Mouse (Mus musculus) left cerebral cortex, postnatal 4 days (tissue): Measurements from ENCODE around the gene E330021D16Rik. TPM values are rescaled to one million over a fixed set of nuclear protein-coding genes. Genes with fewer than 3 reads are reported as not detected.
A peak's percentile ranks its signal among the peaks of the same experiment; 100 is the strongest.

Experiments used
- DNase-seq: peaks from one replicate; pipeline ENCODE4 v3.0.0-alpha.2; 2022
- intact Hi-C: fragments of 180-260 bp; cut with DNase I; formaldehyde crosslinking; loops from one replicate; pipeline ENCODE4 v1.15.1; 2025
- total RNA-seq, 2 experiments: library from RNA; stranded (reverse); gene quantifications; 2 replicates each; pipeline ENCODE4 v1.2.3; 2021

The E330021D16Rik gene
- total RNA-seq, 2 experiments from 2014 or later: not detected

GRCm38 (mm10) chr6:136422084-136422853 is 6.9 kb upstream of the E330021D16Rik start:
- DNase-seq: peak; percentile 53
- intact Hi-C loops: loop anchor here (5.0 kb wide), 2 partner anchors 95 to 320 kb away; no protein-coding TSS in a partner anchor

DNA sequence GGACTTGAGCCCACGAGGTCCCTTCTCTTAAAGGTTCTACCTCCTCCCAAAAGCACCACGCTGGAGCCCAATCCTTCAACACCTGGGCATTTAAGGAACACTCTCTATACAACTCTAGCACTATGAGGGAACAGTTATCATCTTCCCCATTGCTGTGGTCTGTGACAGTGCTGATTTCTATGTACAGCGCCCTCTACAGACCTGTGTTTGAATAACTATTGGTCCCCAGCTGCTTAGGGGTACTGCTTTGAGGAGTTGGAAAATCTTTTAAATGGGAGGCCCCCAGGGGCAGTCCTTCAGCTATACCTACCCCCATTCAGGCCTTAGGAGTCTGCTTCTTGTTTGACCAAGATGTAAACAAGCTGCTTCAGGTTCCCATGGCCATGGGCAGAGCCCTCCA is 5.7 kb upstream of the E330021D16Rik start:
- DNase-seq: no peak
- intact Hi-C loops: loop anchor here (5.0 kb wide), 2 partner anchors 96 to 321 kb away; no protein-coding TSS in a partner anchor

DNA sequence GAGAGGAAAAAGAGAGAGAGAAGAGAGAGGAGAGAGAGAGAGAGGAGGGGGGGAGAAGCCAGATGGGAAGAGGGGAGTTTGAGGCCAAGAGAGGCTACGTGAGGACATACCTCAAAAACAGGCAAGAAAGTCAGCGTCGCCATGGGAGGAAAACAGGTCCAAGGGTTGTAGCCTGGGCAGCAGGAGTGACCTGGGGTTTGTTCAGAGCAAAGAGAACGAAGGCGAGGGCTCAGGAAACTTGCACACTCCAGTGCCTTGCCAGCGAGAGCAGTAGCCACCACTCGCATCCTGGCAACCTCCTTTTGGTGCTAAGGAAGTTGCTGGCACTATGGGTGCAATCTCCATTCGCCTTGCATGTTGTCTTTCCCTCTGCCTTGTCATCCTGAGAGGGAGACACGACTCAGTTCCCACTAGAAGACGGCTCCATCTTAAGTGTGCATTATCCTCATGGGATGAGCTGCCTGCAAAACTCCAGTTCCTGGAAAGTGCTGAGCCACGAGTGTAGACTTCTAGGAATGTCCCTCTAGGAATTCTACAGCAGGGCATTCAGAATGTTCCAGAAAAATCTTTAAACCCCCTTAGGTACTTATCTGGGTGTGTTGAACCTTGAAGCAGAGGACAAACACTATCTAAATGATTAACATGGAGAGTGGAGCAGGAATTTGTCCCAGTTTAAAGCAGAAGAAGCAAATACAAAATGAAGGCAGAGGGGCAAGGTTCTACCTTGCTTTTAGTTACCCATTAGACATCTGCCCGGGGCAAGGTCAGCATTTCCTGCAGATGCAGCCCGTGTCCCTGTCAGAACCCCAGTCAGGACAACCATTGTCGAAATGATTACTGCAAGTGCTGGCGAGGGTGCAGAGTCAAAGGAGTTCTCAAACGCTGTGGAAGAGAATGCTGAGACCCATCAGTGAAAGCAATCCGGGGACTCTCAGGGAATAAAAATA is 3.8 kb upstream of the E330021D16Rik start:
- intact Hi-C loops: no loop called here

GRCm38 (mm10) chr6:136418333-136418848 is 3.0 kb upstream of the E330021D16Rik start:
- intact Hi-C loops: no loop called here
- no peak for DNase-seq

More for the DNA sequence above, 3.8 kb upstream of the E330021D16Rik start:
- no peak for DNase-seq

DNA sequence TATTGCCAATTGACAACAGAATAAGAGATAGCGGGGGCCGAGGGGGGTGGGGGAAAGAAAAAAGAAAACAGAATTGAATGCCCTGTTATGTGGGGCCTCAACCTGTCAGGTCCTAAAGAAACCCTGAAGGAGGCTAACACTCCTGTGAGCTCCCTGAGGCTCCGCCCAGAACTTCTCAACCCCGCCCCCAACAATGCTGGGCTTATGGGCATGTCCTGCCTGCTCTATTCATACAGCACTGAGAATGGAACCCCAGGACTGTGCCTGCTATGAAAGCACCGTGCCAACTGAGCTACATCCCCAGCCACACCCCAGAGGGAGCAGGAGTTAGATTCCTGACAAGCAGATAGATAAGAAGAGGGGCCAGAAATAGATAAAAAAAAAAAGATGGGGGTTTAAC is 2.5 kb upstream of the E330021D16Rik start:
- intact Hi-C loops: no loop called here
- no peak for DNase-seq

GRCm38 (mm10) chr6:136413856-136414362 is 1.5 kb downstream of the E330021D16Rik start:
- DNase-seq: no peak
- intact Hi-C loops: no loop called here

DNA sequence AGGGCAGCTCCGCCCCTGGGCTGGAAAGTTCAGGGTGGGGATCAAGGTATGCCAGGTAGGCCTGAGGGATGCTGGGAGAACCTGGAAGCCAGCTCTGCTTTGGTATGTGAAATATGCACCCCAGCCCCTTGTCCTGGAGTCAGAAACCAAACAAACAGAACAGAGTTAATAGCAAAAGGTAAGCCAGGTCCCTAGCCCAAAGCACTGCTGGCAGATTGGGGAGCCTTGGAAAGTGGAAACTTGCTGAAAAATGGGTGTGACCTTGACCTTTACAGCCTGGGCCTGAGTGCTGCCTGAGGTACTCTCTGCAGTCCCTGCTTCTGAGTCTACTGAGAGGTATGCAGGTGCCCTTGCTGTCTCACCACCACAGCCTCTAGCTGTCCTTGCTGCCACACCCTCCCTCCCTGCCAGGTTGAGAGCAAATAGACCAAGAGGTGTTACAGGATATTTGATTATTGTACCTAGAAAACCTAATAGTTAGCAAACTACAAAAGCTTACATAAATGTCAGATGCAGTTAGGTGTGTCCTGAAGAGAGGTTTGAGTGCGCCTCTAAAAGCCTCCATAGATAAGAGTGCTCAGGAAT is 7.7 kb downstream of the E330021D16Rik start:
- intact Hi-C loops: no loop called here
- DNase-seq: no peak

- intact Hi-C loops: no loop called here
- DNase-seq: no peak
Measured at GRCm38 (mm10) chr6:136396860-136397259, 18.5 kb downstream of the E330021D16Rik start.

DNA sequence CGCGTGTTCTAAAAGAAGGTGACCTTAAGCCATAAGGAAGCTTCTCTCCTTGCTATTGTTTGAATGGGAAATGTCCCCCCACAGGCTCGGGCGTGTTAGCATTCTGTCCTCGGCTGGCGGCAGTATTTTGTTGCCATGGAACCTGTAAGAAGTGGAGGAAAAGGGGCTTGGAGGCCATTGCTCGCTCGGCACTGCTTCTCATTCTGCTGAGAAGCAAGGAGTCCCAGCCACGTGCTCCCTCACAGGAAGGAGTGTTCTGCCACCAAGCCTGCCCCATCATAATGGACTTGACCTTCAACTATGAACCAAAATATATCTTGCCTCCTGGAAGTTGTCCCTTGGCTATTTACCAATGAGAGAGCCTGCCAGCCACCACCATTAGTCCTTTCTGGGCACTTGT is 25.1 kb downstream of the E330021D16Rik start:
- no peak for DNase-seq
- intact Hi-C loops: no loop called here

- no peak for DNase-seq
- intact Hi-C loops: no loop called here
Measured at GRCm38 (mm10) chr6:136385287-136385686, 30.1 kb downstream of the E330021D16Rik start.

DNA sequence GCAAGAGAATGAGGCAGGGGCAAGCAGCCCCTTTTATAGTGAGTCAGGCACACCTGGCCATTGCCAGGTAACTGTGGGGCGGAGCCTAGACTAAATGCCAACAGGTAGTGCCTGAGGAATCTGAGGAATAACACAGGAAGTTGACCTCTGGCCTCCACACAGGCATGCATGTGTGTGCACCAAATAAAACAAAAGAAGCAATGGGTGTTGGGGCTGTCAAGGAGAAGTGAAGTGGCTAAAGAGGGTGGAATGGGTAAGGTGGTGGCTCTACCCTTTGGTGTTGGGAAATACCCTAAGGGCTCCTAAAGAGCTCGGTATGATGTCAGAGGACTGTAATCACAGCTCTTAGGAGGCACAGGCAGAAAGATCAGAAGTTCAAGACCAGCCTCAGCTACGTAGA is 32.2 kb downstream of the E330021D16Rik start:
- intact Hi-C loops: no loop called here
- DNase-seq: no peak

GRCm38 (mm10) chr6:136376097-136376496 is 39.3 kb downstream of the E330021D16Rik start:
- intact Hi-C loops: no loop called here
- DNase-seq: no peak

GRCm38 (mm10) chr6:136364430-136365098 is 50.8 kb downstream of the E330021D16Rik start:
- intact Hi-C loops: no loop called here
- no peak for DNase-seq

DNA sequence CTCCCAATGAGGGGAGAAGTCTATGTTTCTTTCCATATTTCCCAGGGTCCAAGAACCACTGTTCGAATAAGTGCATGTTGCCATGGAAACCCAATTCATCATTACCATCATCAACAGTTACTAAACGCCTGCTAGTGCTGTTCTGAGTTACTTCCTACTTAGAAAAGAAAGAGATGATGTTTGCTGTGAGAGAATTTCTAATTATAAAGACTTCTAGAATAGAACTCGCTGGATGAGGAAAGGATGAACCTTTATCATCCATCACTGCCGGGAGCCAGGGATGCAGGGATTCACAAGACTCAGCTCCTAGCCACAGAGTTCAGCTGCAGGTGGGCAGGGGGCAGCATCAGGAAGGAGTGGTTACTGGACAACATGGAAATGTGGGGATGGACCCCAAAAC is 51.4 kb downstream of the E330021D16Rik start:
- DNase-seq: no peak
- intact Hi-C loops: no loop called here

DNA sequence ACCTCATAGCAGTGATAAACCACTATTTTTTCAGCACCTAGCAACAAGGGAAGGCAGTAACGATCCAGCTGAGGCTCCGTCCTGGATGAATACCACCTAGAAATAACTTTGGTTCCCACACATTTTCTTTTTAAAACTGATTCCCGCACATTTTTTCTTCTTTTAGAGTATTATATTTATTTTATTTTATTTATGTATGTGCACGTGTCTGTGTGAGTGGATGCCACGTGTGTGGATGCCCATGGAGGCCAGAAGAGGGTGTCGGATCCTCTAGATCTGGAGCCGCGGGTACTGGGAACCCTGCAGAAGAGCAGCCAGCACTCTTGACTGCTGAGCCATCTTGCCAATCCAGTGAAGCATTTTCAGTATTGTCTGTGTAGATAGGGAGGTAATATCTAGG is 52.1 kb downstream of the E330021D16Rik start:
- no peak for DNase-seq
- intact Hi-C loops: no loop called here

DNA sequence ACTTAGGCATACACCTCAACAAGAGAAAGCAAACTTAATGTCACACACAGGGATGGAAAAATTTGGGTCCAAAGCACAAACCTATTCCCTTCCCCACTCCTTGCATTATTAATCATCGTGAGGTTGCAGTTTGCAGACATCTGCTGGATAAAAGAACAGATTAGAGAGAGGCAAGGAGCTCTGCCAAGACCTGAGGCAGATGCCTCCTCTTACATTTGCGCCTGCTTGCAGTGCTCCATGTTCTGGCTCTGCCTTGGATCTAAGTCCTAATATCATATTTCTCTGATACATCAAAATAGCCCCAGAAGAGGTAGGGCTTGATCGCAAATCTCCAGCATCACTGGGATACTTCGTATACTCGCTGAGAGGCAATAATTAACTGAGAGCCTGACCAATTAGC is 56.9 kb downstream of the E330021D16Rik start:
- no peak for DNase-seq
- intact Hi-C loops: loop anchor here (10.0 kb wide), 3 partner anchors 114 to 914 kb away; no protein-coding TSS in a partner anchor

DNA sequence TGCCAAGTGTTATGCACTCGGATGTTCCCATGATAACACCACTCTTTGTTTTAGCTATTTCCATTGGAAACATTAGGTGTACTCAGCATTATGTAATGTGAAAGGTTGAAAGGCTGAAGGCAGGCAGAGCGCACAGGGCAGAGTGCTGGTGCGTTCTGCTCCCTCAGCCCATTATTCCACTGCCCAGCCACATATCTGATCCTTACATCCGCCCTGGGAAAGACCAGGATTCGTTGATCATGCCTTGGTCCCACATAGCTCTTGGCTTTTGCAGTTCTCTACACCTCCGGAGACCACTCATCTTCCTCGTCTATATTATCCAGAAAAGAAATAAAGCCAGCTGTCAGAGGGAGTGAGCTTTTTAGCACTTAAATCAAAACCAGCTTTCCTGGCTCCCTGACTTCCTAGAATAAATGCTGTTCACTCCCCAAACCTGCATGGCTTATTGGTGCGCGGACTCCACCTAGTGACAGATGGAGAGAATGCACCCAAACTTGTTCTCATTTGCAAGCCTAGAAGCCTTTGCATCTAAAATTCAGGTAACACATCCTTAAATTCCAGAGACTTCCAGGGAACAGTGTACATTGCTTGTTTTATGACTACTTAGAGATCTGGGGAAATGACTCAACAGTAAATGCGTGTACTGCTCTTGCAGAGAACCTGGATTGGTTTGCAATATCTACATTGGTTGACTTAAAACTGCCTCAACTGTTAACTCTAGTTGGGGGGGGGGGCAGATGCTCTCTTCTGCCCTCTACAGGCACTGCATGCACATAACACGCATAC is 61.8 kb downstream of the E330021D16Rik start:
- peak; percentile 72 for DNase-seq
- intact Hi-C loops: loop anchor here (2.0 to 10.0 kb wide), 4 partner anchors 109 to 909 kb away; no protein-coding TSS in a partner anchor
